Comparison of ENCODE assay signal across 12 mouse cellular contexts in genomic region chr9:103113351-103113750, GRCm38 (mm10). TPM values are rescaled to one million over a fixed set of nuclear protein-coding genes. Genes with fewer than 3 reads are reported as not detected.
DNase-seq lines count a peak whose midpoint lies in the region; ATAC-seq lines count a peak whose summit lies in the region.
"Had no signal": no experiment of that assay in that cellular context is flagged by ENCODE, and none has a peak within 500 bp of the region (broad histone marks: within the 10 kb centered on the region; RNA-seq: fewer than 3 reads in every experiment).

No protein-coding gene starts in this region.

- H3K9ac ChIP-seq in forebrain, embryonic 13.5 days = peak overlapping the region; percentile 88
- H3K9ac ChIP-seq in midbrain, embryonic 13.5 days (replicated peaks) = peak overlapping the region; percentile 96
- H3K9ac ChIP-seq: lung, embryonic 15.5 days had no signal

- no peak overlapping the region for H3K4me3 ChIP-seq in heart, embryonic 10.5 days
- H3K4me3 ChIP-seq in forebrain, embryonic 13.5 days = peak overlapping the region; percentile 79
- H3K4me3 ChIP-seq in midbrain, embryonic 13.5 days (replicated peaks) = peak overlapping the region; percentile 92
- H3K4me3 ChIP-seq: erythroblast, embryonic 14.5 days had no signal

- H3K36me3 ChIP-seq in heart, embryonic 10.5 days = no peaks in the 10 kb centered on the region
- peaks cover 16% of the 10 kb centered on the region for H3K36me3 ChIP-seq in forebrain, embryonic 13.5 days (ENCODE audit: poor library complexity, severe bottlenecking)
- 0 out of 2 replicates have a peak, but pooled peaks cover 14% of the 10 kb centered on the region for H3K36me3 ChIP-seq in midbrain, embryonic 13.5 days
- H3K36me3 ChIP-seq: lung, embryonic 15.5 days had no signal

- DNase-seq in heart, embryonic 10.5 days (ENCODE audit: low spot score) = peak; percentile 76
- no peak for DNase-seq in heart, postnatal 4 days
- no peak for DNase-seq in adrenal gland, postnatal 4 days (ENCODE audit: low spot score in 2 of 2)
- DNase-seq in spleen, postnatal 10 days (ENCODE audit: low spot score in 2 of 2) = no peak
- no peak for DNase-seq in heart, adult 8-10 months (ENCODE audit: low spot score)
- DNase-seq: adrenal gland, postnatal 14 days; kidney, adult 18-20 months had no signal

- H3K4me1 ChIP-seq in heart, embryonic 10.5 days = peaks cover 34% of the 10 kb centered on the region
- peaks cover 74% of the 10 kb centered on the region for H3K4me1 ChIP-seq in forebrain, embryonic 13.5 days
- H3K4me1 ChIP-seq in midbrain, embryonic 13.5 days (replicated peaks) = peaks cover 74% of the 10 kb centered on the region

- 39% methylated on average over 11 of the region's 11 CpGs for WGBS in heart, embryonic 10.5 days
- 25% methylated on average over 11 of the region's 11 CpGs for WGBS in forebrain, embryonic 13.5 days
- WGBS in midbrain, embryonic 13.5 days = 29% methylated on average over 10 of the region's 11 CpGs

- no peak overlapping the region for H3K27ac ChIP-seq in heart, embryonic 10.5 days
- H3K27ac ChIP-seq in forebrain, embryonic 13.5 days = no peak overlapping the region
- H3K27ac ChIP-seq in midbrain, embryonic 13.5 days = peak overlapping the region; percentile 97
- H3K27ac ChIP-seq: lung, embryonic 15.5 days had no signal

- H3K9me3 ChIP-seq in heart, embryonic 10.5 days = no peaks in the 10 kb centered on the region
- no peaks in the 10 kb centered on the region for H3K9me3 ChIP-seq in forebrain, embryonic 13.5 days (replicated peaks)
- H3K9me3 ChIP-seq in midbrain, embryonic 13.5 days = no peaks in the 10 kb centered on the region
- H3K9me3 ChIP-seq: lung, embryonic 15.5 days had no signal

- H3K4me2 ChIP-seq in forebrain, embryonic 13.5 days = peak overlapping the region; percentile 94
- peak overlapping the region; percentile 92 for H3K4me2 ChIP-seq in midbrain, embryonic 13.5 days (replicated peaks)

- peaks cover 75% of the 10 kb centered on the region for H3K27me3 ChIP-seq in heart, embryonic 10.5 days (ENCODE audit: insufficient read depth, poor library complexity, severe bottlenecking)
- peaks cover 9% of the 10 kb centered on the region for H3K27me3 ChIP-seq in forebrain, embryonic 13.5 days
- 0 out of 2 replicates have a peak, but pooled peaks cover 3% of the 10 kb centered on the region for H3K27me3 ChIP-seq in midbrain, embryonic 13.5 days

- peak; percentile 23 for ATAC-seq in CD4-positive, CD25-positive, alpha-beta regulatory T cell, adult 4 months
- ATAC-seq in forebrain, embryonic 13.5 days = no peak
- ATAC-seq in midbrain, embryonic 13.5 days = no peak

RNA-seq across cellular contexts. Expression of gene Rab6b, which starts 1.8 kb away (rescaled TPM):
- polyA plus RNA-seq in heart, embryonic 10.5 days (2016; fragmentation: Nextera tagmentation; extraction: Ambion mirVana) = 2.3 and 2.7 TPM in 2 replicates
- total RNA-seq in heart, postnatal 4 days (2021) = 1 to 10 TPM; 1.3 to 1.4 TPM
- polyA plus RNA-seq in CD4-positive, CD25-positive, alpha-beta regulatory T cell, adult 4 months (2017; shearing (Covaris generic)) = 10 to 100 TPM in 1 of 2 experiments, 1 to 10 TPM in 1; 9.8 to 13.3 TPM
- 38.5 TPM in 2 replicates for polyA plus RNA-seq in forebrain, embryonic 13.5 days (2015; fragmentation: Nextera tagmentation; extraction: Ambion mirVana)
- 58.9 and 64.2 TPM in 2 replicates for polyA plus RNA-seq in midbrain, embryonic 13.5 days (2015; fragmentation: Nextera tagmentation; extraction: Ambion mirVana)
- 10 to 100 TPM in 1 of 2 experiments, 1 to 10 TPM in 1; 8.6 to 19.0 TPM for total RNA-seq in adrenal gland, postnatal 4 days (2021)
- 1 to 10 TPM; 1.3 to 2.7 (median 2.1) TPM for total RNA-seq in heart, adult 8-10 months (2022)
- polyA plus RNA-seq: erythroblast, embryonic 14.5 days had no signal
